Mouse (Mus musculus) MEL (cell line): ENCODE data around the gene Myh6. TPM values are rescaled to one million over a fixed set of nuclear protein-coding genes. Genes with fewer than 3 reads are reported as not detected.

ENCODE experiments used
- DNase-seq: peaks from one replicate; pipeline ENCODE4 v3.0.0; 2011; ENCODE audit warnings: low read depth, low spot score
- H3K27ac ChIP-seq: 2 replicates; pipeline ENCODE4 v1.5.1; 2012; ENCODE audit warnings: low read depth, mild to moderate bottlenecking, control low read depth, low read length, moderate library complexity; ENCODE audit not compliant: control insufficient read depth
- H3K27me3 ChIP-seq, 2 experiments: fragments of 150-350 bp in 1 of 2; sonication (generic) in 1 of 2; 2 replicates each; pipeline ENCODE4 v1.6.1; 2012; ENCODE audit warnings: low read length in 2 of 2, mild to moderate bottlenecking in 2 of 2, improper control_type of control experiment in 1 of 2, moderate library complexity in 1 of 2; ENCODE audit not compliant: insufficient read depth in 2 of 2, control insufficient read depth in 1 of 2
- H3K36me3 ChIP-seq, 2 experiments: 2 replicates each; pipeline ENCODE4 v1.6.1; 2012 to 2014; ENCODE audit warnings: low read length in 2 of 2, improper control_type of control experiment in 1 of 2, inconsistent platforms in 1 of 2, mild to moderate bottlenecking in 1 of 2; ENCODE audit not compliant: insufficient read depth in 2 of 2, control insufficient read depth in 1 of 2
- H3K4me1 ChIP-seq, 2 experiments: fragments of 150-350 bp in 1 of 2; sonication (generic) in 1 of 2; 2 replicates each; pipeline ENCODE4 v1.6.1; 2012; ENCODE audit warnings: low read length in 2 of 2, improper control_type of control experiment in 1 of 2, mild to moderate bottlenecking in 1 of 2; ENCODE audit not compliant: insufficient read depth in 2 of 2, control insufficient read depth in 1 of 2
- H3K4me3 ChIP-seq, 2 experiments: fragments of 150-350 bp in 1 of 2; sonication (generic) in 1 of 2; 2 replicates each; pipeline ENCODE4 v1.5.1; 2012; ENCODE audit warnings: low read depth in 2 of 2, low read length in 2 of 2, mild to moderate bottlenecking in 2 of 2, moderate library complexity in 2 of 2, control low read depth in 1 of 2, improper control_type of control experiment in 1 of 2; ENCODE audit not compliant: control insufficient read depth in 1 of 2, insufficient read depth in 1 of 2
- H3K79me2 ChIP-seq: 2 replicates; pipeline ENCODE4 v1.6.1; 2012; ENCODE audit warnings: mild to moderate bottlenecking, low read length, moderate library complexity; ENCODE audit not compliant: control insufficient read depth, poor library complexity, insufficient read depth
- H3K9ac ChIP-seq: 2 replicates; pipeline ENCODE4 v1.6.1; 2012; ENCODE audit warnings: low read depth, mild to moderate bottlenecking, control low read depth, low read length, moderate library complexity; ENCODE audit not compliant: control insufficient read depth, poor library complexity, severe bottlenecking
- H3K9me3 ChIP-seq: fragments of 150-350 bp; sonication (generic); replicated peaks from 2 replicates; pipeline ENCODE4 v1.6.1; 2012; ENCODE audit warnings: mild to moderate bottlenecking, low read length, improper control_type of control experiment, moderate library complexity; ENCODE audit not compliant: insufficient read depth
- CHD1 ChIP-seq: IDR thresholded peaks from 2 replicates; pipeline ENCODE4 v1.6.1; 2012; ENCODE audit warnings: low read depth, mild to moderate bottlenecking, inconsistent platforms, low read length, improper control_type of control experiment
- ELF1 ChIP-seq: IDR thresholded peaks from 2 replicates; pipeline ENCODE4 v1.6.1; 2014; ENCODE audit warnings: low read depth, mild to moderate bottlenecking, inconsistent platforms, low read length, improper control_type of control experiment, moderate library complexity
- ETS1 ChIP-seq: IDR thresholded peaks from 2 replicates; pipeline ENCODE4 v1.6.1; 2012; ENCODE audit warnings: low read depth, mild to moderate bottlenecking, inconsistent platforms, low read length, improper control_type of control experiment, moderate library complexity
- HCFC1 ChIP-seq: IDR thresholded peaks from 2 replicates; pipeline ENCODE4 v1.6.1; 2012; ENCODE audit warnings: low read depth, mild to moderate bottlenecking, inconsistent platforms, low read length, improper control_type of control experiment, moderate library complexity
- JUND ChIP-seq: IDR thresholded peaks from 2 replicates; pipeline ENCODE4 v1.6.1; 2011; ENCODE audit warnings: low read depth, mild to moderate bottlenecking, improper control_type of control experiment, low read length
- KAT2A ChIP-seq: conservative IDR thresholded peaks from 2 replicates; pipeline ENCODE4 v1.6.1; 2012; ENCODE audit warnings: low read depth, low read length, improper control_type of control experiment, inconsistent platforms
- MAX ChIP-seq: IDR thresholded peaks from 2 replicates; pipeline ENCODE4 v1.6.1; 2011; ENCODE audit warnings: low read length, improper control_type of control experiment
- MEF2A ChIP-seq: IDR thresholded peaks from 2 replicates; pipeline ENCODE4 v1.6.1; 2014; ENCODE audit warnings: low read depth, mild to moderate bottlenecking, inconsistent platforms, low read length, improper control_type of control experiment; ENCODE audit not compliant: poor library complexity, insufficient replicate concordance, severe bottlenecking; ENCODE audit errors: extremely low read depth
- MXI1 ChIP-seq: IDR thresholded peaks from 2 replicates; pipeline ENCODE4 v1.6.1; 2011; ENCODE audit warnings: mild to moderate bottlenecking, low read depth, low read length, improper control_type of control experiment
- MYC ChIP-seq: IDR thresholded peaks from 2 replicates; pipeline ENCODE4 v1.6.1; 2011; ENCODE audit warnings: low read depth, mild to moderate bottlenecking, low read length, improper control_type of control experiment, moderate library complexity
- POLR2AphosphoS2 ChIP-seq: IDR thresholded peaks from 2 replicates; pipeline ENCODE4 v1.6.1; 2011; ENCODE audit warnings: low read length, improper control_type of control experiment
- USF2 ChIP-seq, 2 experiments: IDR thresholded peaks; 2 replicates each; pipeline ENCODE4 v1.6.1; 2011 to 2012; ENCODE audit warnings: improper control_type of control experiment in 2 of 2, low read length in 2 of 2, borderline replicate concordance in 1 of 2, inconsistent platforms in 1 of 2, low read depth in 1 of 2, mild to moderate bottlenecking in 1 of 2; ENCODE audit not compliant: insufficient read depth in 1 of 2
- ZKSCAN1 ChIP-seq: IDR thresholded peaks from 2 replicates; pipeline ENCODE4 v1.6.1; 2012; ENCODE audit warnings: low read depth, mild to moderate bottlenecking, inconsistent platforms, low read length, improper control_type of control experiment, moderate library complexity
- ZMIZ1 ChIP-seq: IDR thresholded peaks from 2 replicates; pipeline ENCODE4 v1.6.1; 2012; ENCODE audit warnings: low read depth, mild to moderate bottlenecking, inconsistent platforms, low read length, improper control_type of control experiment, moderate library complexity
- ZNF384 ChIP-seq: IDR thresholded peaks from 2 replicates; pipeline ENCODE4 v1.6.1; 2012; ENCODE audit warnings: low read depth, mild to moderate bottlenecking, inconsistent platforms, low read length, improper control_type of control experiment
- polyA plus RNA-seq, 2 experiments: library from polyadenylated mRNA; stranded (reverse) in 1 of 2; unstranded in 1 of 2; fragments of >175 nt in 1 of 2; fragments of >200 nt in 1 of 2; gene quantifications; 2 replicates each; pipeline versions ENCODE4 v1.2.1 to v1.2.4; 2012; ENCODE audit warnings: low replicate concordance in 2 of 2, low read depth in 1 of 2; ENCODE audit not compliant: insufficient read length in 2 of 2, insufficient read depth in 1 of 2, missing spikeins in 1 of 2
- total RNA-seq: library from RNA; depleted of rRNA; stranded (reverse); fragments of 300-350 nt; gene quantifications from 2 replicates; pipeline ENCODE4 v1.2.3, GENCODE M21; 2012

The Myh6 gene
- total and polyA plus RNA-seq, 3 experiments: not detected

DNA sequence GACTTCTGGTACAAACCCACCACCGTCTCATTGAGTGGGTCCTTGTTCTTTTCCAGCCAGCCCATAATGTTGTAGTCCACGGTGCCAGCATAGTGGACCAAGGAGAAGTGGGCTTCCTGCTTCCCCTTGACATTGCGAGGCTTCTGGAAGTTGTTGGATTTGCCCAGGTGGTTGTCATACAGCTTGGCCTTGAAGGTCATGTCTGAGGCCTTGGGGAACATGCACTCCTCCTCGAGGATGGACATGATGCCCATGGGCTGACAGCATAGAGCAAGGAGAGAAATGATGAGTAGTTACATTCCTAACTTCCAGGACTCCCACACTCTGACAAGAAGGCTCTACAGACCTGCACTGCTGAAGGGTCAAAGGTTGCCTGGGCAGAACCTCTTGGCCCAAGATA, 8.2 kb downstream of the Myh6 start:
- Histone ChIP-seq H3K27ac (no peak overlapping the region), H3K36me3 (no peaks in the 10 kb centered on the region), H3K9ac (no peak overlapping the region), H3K79me2 (no peaks in the 10 kb centered on the region), H3K9me3 (no peaks in the 10 kb centered on the region), H3K27me3 (peaks cover 0 to 6% of the 10 kb centered on the region in 2 experiments; a peak in 2 of 4 replicates), H3K4me3 (no peak overlapping the region), H3K4me1 (no peaks in the 10 kb centered on the region)
- TF ChIP-seq KAT2A (no peak), ZMIZ1 (no peak), JUND (no peak), ETS1 (no peak), CHD1 (no peak), ZNF384 (no peak), USF2 (IDR thresholded peaks at IDR 0.05; ENCODE audit: borderline replicate concordance in 1 of 2, insufficient read depth in 1 of 2, low read depth in 1 of 2, low read length in 2 of 2) (no peak), ZKSCAN1 (no peak), MXI1 (no peak), MEF2A (no peak), MAX (no peak), POLR2AphosphoS2 (no peak), HCFC1 (no peak)
- no peak for DNase-seq

- H3K27me3 ChIP-seq: peaks cover 2 to 6% of the 10 kb centered on the region in 2 experiments; a peak in 2 of 4 replicates
- TF ChIP-seq ZMIZ1 (no peak), ELF1 (no peak), CHD1 (no peak), MXI1 (no peak)
- no peaks in the 10 kb centered on the region for H3K4me1 ChIP-seq
- no peaks in the 10 kb centered on the region for H3K79me2 ChIP-seq
- no peak overlapping the region for H3K4me3 ChIP-seq
- no peaks in the 10 kb centered on the region for H3K9me3 ChIP-seq
- no peak overlapping the region for H3K27ac ChIP-seq
- H3K9ac ChIP-seq: no peak overlapping the region
- H3K36me3 ChIP-seq: no peaks in the 10 kb centered on the region
- no peak for DNase-seq
These were observed 10.2 kb downstream of the Myh6 start for GRCm38 (mm10) chr14:54956533-54956932.

- TF ChIP-seq MYC: no peak
- TF ChIP-seq MXI1: no peak
- peaks cover 2 to 6% of the 10 kb centered on the region in 2 experiments; a peak in 2 of 4 replicates for H3K27me3 ChIP-seq
These were observed 11.2 kb downstream of the Myh6 start for GRCm38 (mm10) chr14:54955481-54955880.

More at GRCm38 (mm10) chr14:54955481-54955880, 11.2 kb downstream of the Myh6 start:
- Histone ChIP-seq H3K9ac (no peak overlapping the region), H3K4me1 (no peaks in the 10 kb centered on the region), H3K79me2 (no peaks in the 10 kb centered on the region), H3K36me3 (no peaks in the 10 kb centered on the region), H3K27ac (no peak overlapping the region), H3K9me3 (no peaks in the 10 kb centered on the region), H3K4me3 (no peak overlapping the region)
- DNase-seq: no peak
